Mouse (Mus musculus) limb, embryonic 11.5 days (tissue): Measurements from ENCODE around the gene Igfbp7. TPM values are rescaled to one million over a fixed set of nuclear protein-coding genes. Genes with fewer than 3 reads are reported as not detected.

Experiments
- ATAC-seq: fragments of 200-750 bp; cut with Nextera tagmentation; 2 replicates; pipeline ENCODE4 v1.8.0; 2017; ENCODE audit warnings: low read depth; ENCODE audit not compliant: insufficient number of reproducible peaks, low FRiP score, low TSS enrichment
- DNase-seq: peaks from one replicate; pipeline ENCODE4 v3.0.0-alpha.2; 2015; ENCODE audit warnings: low spot score
- H3K27ac ChIP-seq: fragments of 300-500 bp; sonication (generic); replicated peaks from 2 replicates; pipeline ENCODE4 v1.5.1; 2014; ENCODE audit warnings: low read depth, mild to moderate bottlenecking, low read length
- H3K27me3 ChIP-seq: fragments of 300-500 bp; sonication (generic); 2 replicates; pipeline ENCODE4 v1.6.1; 2014; ENCODE audit warnings: mild to moderate bottlenecking, low read length, mixed read lengths; ENCODE audit not compliant: control insufficient read depth, insufficient read depth
- H3K36me3 ChIP-seq: fragments of 300-500 bp; sonication (generic); 2 replicates; pipeline ENCODE4 v1.6.1; 2014; ENCODE audit warnings: mild to moderate bottlenecking, low read length, moderate library complexity, mixed read lengths; ENCODE audit not compliant: control insufficient read depth, insufficient read depth
- H3K4me1 ChIP-seq: fragments of 300-500 bp; sonication (generic); 2 replicates; pipeline ENCODE4 v1.6.1; 2014; ENCODE audit warnings: low read length, mixed read lengths; ENCODE audit not compliant: control insufficient read depth, insufficient read depth
- H3K4me2 ChIP-seq: fragments of 300-500 bp; sonication (generic); 2 replicates; pipeline ENCODE4 v1.6.1; 2014; ENCODE audit warnings: low read depth, mild to moderate bottlenecking, moderate library complexity; ENCODE audit not compliant: severe bottlenecking
- H3K4me3 ChIP-seq: fragments of 300-500 bp; sonication (generic); 2 replicates; pipeline ENCODE4 v1.5.1; 2014; ENCODE audit warnings: low read depth, low read length
- H3K9ac ChIP-seq: fragments of 300-500 bp; sonication (generic); 2 replicates; pipeline ENCODE4 v1.6.1; 2014; ENCODE audit warnings: mild to moderate bottlenecking, low read length
- H3K9me3 ChIP-seq: fragments of 300-500 bp; sonication (generic); 2 replicates; pipeline ENCODE4 v1.6.1; 2016; ENCODE audit warnings: low read length; ENCODE audit not compliant: control insufficient read depth
- WGBS: fragments of 180-500 bp; shearing (Covaris S2); extraction: QIAGEN DNeasy Blood & Tissue Kit; methylation state at CpG from one replicate; pipeline ENCODE4 v1.1.7; 2014; 5-methylcytosine and 5-hydroxymethylcytosine counted together
- polyA plus RNA-seq: library from polyadenylated mRNA; unstranded; fragments of >200 nt; fragmentation: Nextera tagmentation; extraction: Ambion mirVana; gene quantifications from 2 replicates; pipeline ENCODE4 v1.2.1, GENCODE M21; 2014

The Igfbp7 gene
- polyA plus RNA-seq, 1 experiment from 2014 or later = 1.9 TPM

GRCm38 (mm10) chr5:77358347-77358746 is 49.5 kb downstream of the Igfbp7 start:
- DNase-seq = peak; percentile 74
- H3K4me2 ChIP-seq = peak overlapping the region; percentile 40
- ATAC-seq = 0 out of 2 replicates have a peak, but pooled peaks have one; percentile 41
- H3K9me3 ChIP-seq = no peaks in the 10 kb centered on the region
- H3K4me1 ChIP-seq = peaks cover 10% of the 10 kb centered on the region
- peak overlapping the region; percentile 24; the same call in 1 of the 2 replicates for H3K9ac ChIP-seq
- 1% methylated on average over 10 of the region's 10 CpGs for WGBS
- no peaks in the 10 kb centered on the region for H3K36me3 ChIP-seq
- H3K27ac ChIP-seq = no peak overlapping the region
- H3K4me3 ChIP-seq = peak overlapping the region; percentile 20
- H3K27me3 ChIP-seq = no peaks in the 10 kb centered on the region

GRCm38 (mm10) chr5:77357405-77358149 is 50.3 kb downstream of the Igfbp7 start:
- no peak overlapping the region for H3K27ac ChIP-seq
- peak overlapping the region; percentile 40 for H3K4me2 ChIP-seq
- no peak for ATAC-seq
- H3K4me3 ChIP-seq = peak overlapping the region; percentile 20
- H3K9ac ChIP-seq = no peak overlapping the region; the same call in 1 of the 2 replicates
- peaks cover 10% of the 10 kb centered on the region for H3K4me1 ChIP-seq
- WGBS = 13% methylated on average over 22 of the region's 22 CpGs
- H3K9me3 ChIP-seq = no peaks in the 10 kb centered on the region
- no peaks in the 10 kb centered on the region for H3K27me3 ChIP-seq
- peak; percentile 67 for DNase-seq
- H3K36me3 ChIP-seq = no peaks in the 10 kb centered on the region

GRCm38 (mm10) chr5:77355307-77356265 is 52.3 kb downstream of the Igfbp7 start:
- no peak overlapping the region for H3K27ac ChIP-seq
- ATAC-seq (peak; percentile 19; the same call in 1 of the 2 replicates), DNase-seq (peak; percentile 31)
- H3K9ac ChIP-seq = no peak overlapping the region
- H3K4me3 ChIP-seq = no peak overlapping the region
- peaks cover 10% of the 10 kb centered on the region for H3K4me1 ChIP-seq
- no peaks in the 10 kb centered on the region for H3K27me3 ChIP-seq
- H3K4me2 ChIP-seq = no peak overlapping the region
- H3K36me3 ChIP-seq = no peaks in the 10 kb centered on the region
- H3K9me3 ChIP-seq = no peaks in the 10 kb centered on the region
- WGBS = 42% methylated on average over 19 of the region's 19 CpGs

GRCm38 (mm10) chr5:77354361-77354787 is 53.5 kb downstream of the Igfbp7 start:
- no peaks in the 10 kb centered on the region; the same call in none of the 2 replicates for H3K36me3 ChIP-seq
- H3K9me3 ChIP-seq = no peaks in the 10 kb centered on the region
- H3K27ac ChIP-seq = no peak overlapping the region
- WGBS = 5% methylated on average over 16 of the region's 16 CpGs
- H3K4me2 ChIP-seq = peak overlapping the region; percentile 23; the same call in 1 of the 2 replicates
- H3K4me1 ChIP-seq = peaks cover 10% of the 10 kb centered on the region
- H3K4me3 ChIP-seq = no peak overlapping the region
- no peaks in the 10 kb centered on the region for H3K27me3 ChIP-seq
- DNase-seq (peak; percentile 94), ATAC-seq (peak; percentile 67)
- H3K9ac ChIP-seq = no peak overlapping the region

GRCm38 (mm10) chr5:77351691-77352090 is 56.1 kb downstream of the Igfbp7 start:
- ATAC-seq (no peak), DNase-seq (no peak)
- H3K4me2 ChIP-seq = no peak overlapping the region
- H3K4me1 ChIP-seq = peaks cover 10% of the 10 kb centered on the region
- peaks cover 17% of the 10 kb centered on the region for H3K36me3 ChIP-seq
- no peak overlapping the region for H3K9ac ChIP-seq
- no peak overlapping the region for H3K4me3 ChIP-seq
- no peaks in the 10 kb centered on the region for H3K27me3 ChIP-seq
- WGBS = 71% methylated on average over 9 of the region's 9 CpGs
- no peak overlapping the region for H3K27ac ChIP-seq
- no peaks in the 10 kb centered on the region for H3K9me3 ChIP-seq

- Histone ChIP-seq H3K9me3 (no peaks in the 10 kb centered on the region), H3K4me2 (no peak overlapping the region), H3K9ac (no peak overlapping the region), H3K36me3 (peaks cover 22% of the 10 kb centered on the region), H3K27ac (no peak overlapping the region), H3K4me1 (peaks cover 1% of the 10 kb centered on the region), H3K27me3 (no peaks in the 10 kb centered on the region), H3K4me3 (no peak overlapping the region)
- ATAC-seq (no peak), DNase-seq (no peak)
- WGBS = 89% methylated on average over 15 of the region's 15 CpGs
Measured at GRCm38 (mm10) chr5:77349971-77350658, 57.7 kb downstream of the Igfbp7 start.

- Histone ChIP-seq H3K9me3 (no peaks in the 10 kb centered on the region), H3K27me3 (no peaks in the 10 kb centered on the region), H3K9ac (no peak overlapping the region), H3K36me3 (peaks cover 25% of the 10 kb centered on the region), H3K4me3 (no peak overlapping the region), H3K27ac (no peak overlapping the region), H3K4me1 (no peaks in the 10 kb centered on the region), H3K4me2 (no peak overlapping the region)
- no peak for DNase-seq
- WGBS = 95% methylated on average over 8 of the region's 8 CpGs
- no peak for ATAC-seq
Measured at GRCm38 (mm10) chr5:77348901-77349300, 58.9 kb downstream of the Igfbp7 start.

GRCm38 (mm10) chr5:77340033-77340432 is 67.8 kb downstream of the Igfbp7 start:
- Histone ChIP-seq H3K4me2 (no peak overlapping the region), H3K27ac (no peak overlapping the region), H3K4me3 (no peak overlapping the region), H3K9me3 (no peaks in the 10 kb centered on the region), H3K4me1 (no peaks in the 10 kb centered on the region), H3K27me3 (no peaks in the 10 kb centered on the region), H3K36me3 (peaks cover 19% of the 10 kb centered on the region), H3K9ac (no peak overlapping the region)
- WGBS = 96% methylated on average over 4 of the region's 4 CpGs
- ATAC-seq = no peak
- DNase-seq = no peak
